Mouse (Mus musculus) stomach, embryonic 16.5 days (tissue): ENCODE results near the gene Abca4. TPM values are rescaled to one million over a fixed set of nuclear protein-coding genes. Genes with fewer than 3 reads are reported as not detected.

Experiments
- ATAC-seq: fragments of 200-750 bp; cut with Nextera tagmentation; 2 replicates; pipeline ENCODE4 v1.8.0; 2017; ENCODE audit warnings: moderate number of reproducible peaks, moderate TSS enrichment; ENCODE audit not compliant: insufficient read depth, low FRiP score
- H3K27ac ChIP-seq: fragments of 300-500 bp; sonication (generic); 2 replicates; pipeline ENCODE4 v1.5.1; 2014; ENCODE audit warnings: low read length
- H3K27me3 ChIP-seq: fragments of 300-500 bp; sonication (generic); 2 replicates; pipeline ENCODE4 v1.6.1; 2014; ENCODE audit warnings: low read length, control low read depth, mixed read lengths; ENCODE audit not compliant: control insufficient read depth, insufficient read depth
- H3K36me3 ChIP-seq: fragments of 300-500 bp; sonication (generic); 2 replicates; pipeline ENCODE4 v1.6.1; 2014; ENCODE audit warnings: low read length; ENCODE audit not compliant: control insufficient read depth, insufficient read depth
- H3K4me1 ChIP-seq: fragments of 300-500 bp; sonication (generic); 2 replicates; pipeline ENCODE4 v1.6.1; 2014; ENCODE audit warnings: low read length, control low read depth, mixed read lengths; ENCODE audit not compliant: control insufficient read depth, insufficient read depth
- H3K4me2 ChIP-seq: fragments of 300-500 bp; sonication (generic); 2 replicates; pipeline ENCODE4 v1.6.1; 2014; ENCODE audit warnings: low read depth, low read length, mixed read lengths
- H3K4me3 ChIP-seq: fragments of 300-500 bp; sonication (generic); replicated peaks from 2 replicates; pipeline ENCODE4 v1.5.1; 2014; ENCODE audit warnings: mild to moderate bottlenecking, low read length
- H3K9ac ChIP-seq: fragments of 300-500 bp; sonication (generic); 2 replicates; pipeline ENCODE4 v1.6.1; 2014; ENCODE audit warnings: low read length
- H3K9me3 ChIP-seq: fragments of 300-500 bp; sonication (generic); replicated peaks from 2 replicates; pipeline ENCODE4 v1.6.1; 2016; ENCODE audit warnings: low read length, control low read depth; ENCODE audit not compliant: control insufficient read depth
- WGBS: fragments of 180-500 bp; shearing (Covaris S2); extraction: QIAGEN DNeasy Blood & Tissue Kit; methylation state at CpG from one replicate; pipeline ENCODE4 v1.1.7; 2014; 5-methylcytosine and 5-hydroxymethylcytosine counted together
- polyA plus RNA-seq: library from polyadenylated mRNA; unstranded; fragments of >200 nt; fragmentation: Nextera tagmentation; extraction: Ambion mirVana; gene quantifications from 2 replicates; pipeline ENCODE4 v1.2.1, GENCODE M21; 2015

Gene Abca4
- polyA plus RNA-seq, 1 experiment from 2014 or later: 0.84 TPM

GRCm38 (mm10) chr3:122021029-122021652, 23.1 kb upstream of the Abca4 start:
- Histone ChIP-seq H3K36me3 (0 out of 2 replicates have a peak, but pooled peaks cover 1% of the 10 kb centered on the region), H3K9ac (no peak overlapping the region), H3K4me1 (no peaks in the 10 kb centered on the region), H3K9me3 (no peaks in the 10 kb centered on the region), H3K27ac (no peak overlapping the region), H3K27me3 (no peaks in the 10 kb centered on the region), H3K4me2 (no peak overlapping the region), H3K4me3 (no peak overlapping the region)
- 88% methylated on average over 8 of the region's 8 CpGs for whole genome bisulfite sequencing
- no peak for ATAC-seq

- H3K27me3 ChIP-seq: no peaks in the 10 kb centered on the region
- H3K36me3 ChIP-seq: no peaks in the 10 kb centered on the region
- H3K9ac ChIP-seq: no peak overlapping the region
- no peak overlapping the region for H3K4me3 ChIP-seq
- ATAC-seq: no peak
- H3K4me2 ChIP-seq: no peak overlapping the region
- WGBS: 83% methylated on average over 3 of the region's 3 CpGs
- no peaks in the 10 kb centered on the region for H3K9me3 ChIP-seq
- H3K27ac ChIP-seq: no peak overlapping the region
- no peaks in the 10 kb centered on the region for H3K4me1 ChIP-seq
Observed at GRCm38 (mm10) chr3:122022355-122022754, 21.9 kb upstream of the Abca4 start.

- H3K27me3 ChIP-seq: no peaks in the 10 kb centered on the region
- ATAC-seq: no peak
- 38% methylated on average over 5 of the region's 5 CpGs for WGBS
- no peak overlapping the region for H3K9ac ChIP-seq
- no peak overlapping the region for H3K4me3 ChIP-seq
- no peak overlapping the region; the same call in 1 of the 2 replicates for H3K27ac ChIP-seq
- H3K4me1 ChIP-seq: no peaks in the 10 kb centered on the region
- no peaks in the 10 kb centered on the region for H3K36me3 ChIP-seq
- H3K4me2 ChIP-seq: no peak overlapping the region
- no peaks in the 10 kb centered on the region for H3K9me3 ChIP-seq
Observed at GRCm38 (mm10) chr3:122026676-122027075, 17.6 kb upstream of the Abca4 start.

GRCm38 (mm10) chr3:122027776-122028175, 16.5 kb upstream of the Abca4 start:
- H3K27ac ChIP-seq: no peak overlapping the region
- 89% methylated on average over 8 of the region's 8 CpGs for WGBS
- ATAC-seq: no peak

GRCm38 (mm10) chr3:122033248-122033837, 10.9 kb upstream of the Abca4 start:
- H3K4me1 ChIP-seq: peaks cover 9% of the 10 kb centered on the region; the same call in 1 of the 2 replicates
- ATAC-seq: peak; percentile 13; the same call in 1 of the 2 replicates
- WGBS: 47% methylated on average over 9 of the region's 9 CpGs

More at GRCm38 (mm10) chr3:122027776-122028175, 16.5 kb upstream of the Abca4 start:
- H3K27me3 ChIP-seq: no peaks in the 10 kb centered on the region
- H3K4me2 ChIP-seq: no peak overlapping the region
- no peak overlapping the region for H3K9ac ChIP-seq
- no peaks in the 10 kb centered on the region for H3K9me3 ChIP-seq
- H3K4me3 ChIP-seq: no peak overlapping the region
- H3K4me1 ChIP-seq: no peaks in the 10 kb centered on the region
- H3K36me3 ChIP-seq: no peaks in the 10 kb centered on the region

GRCm38 (mm10) chr3:122034240-122034639, 10.0 kb upstream of the Abca4 start:
- no peak overlapping the region; the same call in 1 of the 2 replicates for H3K27ac ChIP-seq
- ATAC-seq: no peak
- H3K36me3 ChIP-seq: no peaks in the 10 kb centered on the region
- peaks cover 9% of the 10 kb centered on the region; the same call in 1 of the 2 replicates for H3K4me1 ChIP-seq
- WGBS: 49% methylated on average over 5 of the region's 5 CpGs
- H3K9me3 ChIP-seq: no peaks in the 10 kb centered on the region
- H3K9ac ChIP-seq: no peak overlapping the region
- no peaks in the 10 kb centered on the region for H3K27me3 ChIP-seq
- H3K4me3 ChIP-seq: no peak overlapping the region
- no peak overlapping the region for H3K4me2 ChIP-seq

More at GRCm38 (mm10) chr3:122033248-122033837, 10.9 kb upstream of the Abca4 start:
- H3K9me3 ChIP-seq: no peaks in the 10 kb centered on the region
- H3K9ac ChIP-seq: no peak overlapping the region
- H3K4me2 ChIP-seq: no peak overlapping the region
- H3K4me3 ChIP-seq: no peak overlapping the region
- H3K27me3 ChIP-seq: no peaks in the 10 kb centered on the region
- peak overlapping the region; percentile 50 for H3K27ac ChIP-seq
- no peaks in the 10 kb centered on the region for H3K36me3 ChIP-seq

DNA sequence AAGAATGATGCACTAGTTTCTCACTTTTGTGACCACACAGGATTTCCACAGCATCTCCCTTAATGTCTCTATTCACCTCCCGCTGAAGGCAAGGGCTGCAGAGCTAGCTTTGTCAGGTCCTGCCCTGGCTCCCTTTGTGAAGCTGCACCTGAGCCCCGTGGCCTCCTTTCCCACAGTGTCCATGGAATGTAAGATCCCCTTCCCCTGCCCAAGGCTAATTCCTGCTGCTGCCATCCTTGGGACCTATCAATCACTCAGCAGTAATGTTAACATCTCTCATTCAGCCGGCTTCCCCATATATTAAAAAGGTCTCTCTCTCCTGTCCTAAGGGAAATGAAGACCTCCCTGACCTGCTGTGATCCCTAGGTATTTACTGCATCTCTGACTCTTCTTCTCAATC, 9.2 kb upstream of the Abca4 start:
- Histone ChIP-seq H3K4me1 (peaks cover 9% of the 10 kb centered on the region; the same call in 1 of the 2 replicates), H3K9me3 (no peaks in the 10 kb centered on the region), H3K4me3 (no peak overlapping the region), H3K36me3 (no peaks in the 10 kb centered on the region), H3K4me2 (no peak overlapping the region), H3K27me3 (no peaks in the 10 kb centered on the region), H3K27ac (no peak overlapping the region), H3K9ac (no peak overlapping the region)
- 38% methylated on average over 3 of the region's 3 CpGs for WGBS
- no peak for ATAC-seq

- H3K4me1 ChIP-seq: peaks cover 10% of the 10 kb centered on the region
- H3K4me3 ChIP-seq: no peak overlapping the region
- H3K4me2 ChIP-seq: no peak overlapping the region
- no peak overlapping the region for H3K9ac ChIP-seq
- 75% methylated on average over 6 of the region's 6 CpGs for WGBS
- no peak overlapping the region for H3K27ac ChIP-seq
- H3K9me3 ChIP-seq: no peaks in the 10 kb centered on the region
- H3K27me3 ChIP-seq: no peaks in the 10 kb centered on the region
- ATAC-seq: no peak
- H3K36me3 ChIP-seq: no peaks in the 10 kb centered on the region
Observed at GRCm38 (mm10) chr3:122040522-122040921, 3.7 kb upstream of the Abca4 start.

GRCm38 (mm10) chr3:122043102-122043501, 1.1 kb upstream of the Abca4 start:
- no peak for ATAC-seq
- 21% methylated on average over 8 of the region's 8 CpGs for WGBS

More at GRCm38 (mm10) chr3:122043102-122043501, 1.1 kb upstream of the Abca4 start:
- Histone ChIP-seq H3K9me3 (no peaks in the 10 kb centered on the region), H3K4me1 (peaks cover 25% of the 10 kb centered on the region), H3K36me3 (no peaks in the 10 kb centered on the region), H3K4me3 (no peak overlapping the region), H3K27me3 (no peaks in the 10 kb centered on the region), H3K27ac (no peak overlapping the region; the same call in 1 of the 2 replicates), H3K9ac (0 out of 2 replicates have a peak overlapping the region, but pooled peaks have one; percentile 35), H3K4me2 (peak overlapping the region; percentile 29; the same call in 1 of the 2 replicates)
